8 mouse cellular contexts compared by ENCODE assay signal in genomic region chr4:119421921-119422293, GRCm38 (mm10). TPM values are rescaled to one million over a fixed set of nuclear protein-coding genes. Genes with fewer than 3 reads are reported as not detected.
A peak's percentile ranks its signal among the peaks of the same experiment; 100 is the strongest.
DNase-seq lines count a peak whose midpoint lies in the region; ATAC-seq lines count a peak whose summit lies in the region.

No protein-coding gene starts in this region.

- peak overlapping the region; percentile 92 for H3K27ac ChIP-seq in heart, embryonic 12.5 days (ENCODE audit: poor library complexity, severe bottlenecking)
- peak overlapping the region; percentile 75 for H3K27ac ChIP-seq in embryonic facial prominence, embryonic 12.5 days
- H3K27ac ChIP-seq in hindbrain, embryonic 13.5 days, result peak overlapping the region; percentile 92

- H3K4me2 ChIP-seq in heart, embryonic 12.5 days, result peak overlapping the region; percentile 86
- peak overlapping the region; percentile 64 for H3K4me2 ChIP-seq in embryonic facial prominence, embryonic 12.5 days (replicated peaks)
- H3K4me2 ChIP-seq in hindbrain, embryonic 13.5 days, result peak overlapping the region; percentile 90

- peak; percentile 70 for ATAC-seq in heart, embryonic 12.5 days (ENCODE audit: insufficient number of reproducible peaks, low FRiP score)
- peak; percentile 42 for ATAC-seq in CD4-positive, CD25-positive, alpha-beta regulatory T cell, adult 4 months
- peak; percentile 26; the same call in 1 of the 2 replicates for ATAC-seq in embryonic facial prominence, embryonic 12.5 days (ENCODE audit: insufficient number of reproducible peaks, insufficient read depth, low FRiP score, low TSS enrichment)
- ATAC-seq in hindbrain, embryonic 13.5 days (ENCODE audit: low FRiP score), result peak; percentile 75
- peak; percentile 33 for ATAC-seq in megakaryocyte, adult 5-6 weeks (ENCODE audit: poor library complexity, severe bottlenecking)

- WGBS in heart, embryonic 12.5 days, result 0% methylated on average over 31 of the region's 31 CpGs
- under 1% methylated on average over 30 of the region's 31 CpGs for WGBS in embryonic facial prominence, embryonic 12.5 days
- WGBS in hindbrain, embryonic 13.5 days, result under 1% methylated on average over 28 of the region's 31 CpGs

- H3K27me3 ChIP-seq in heart, embryonic 12.5 days (replicated peaks), result no peaks in the 10 kb centered on the region
- H3K27me3 ChIP-seq in embryonic facial prominence, embryonic 12.5 days, result no peaks in the 10 kb centered on the region
- peaks cover 12% of the 10 kb centered on the region; the same call in 1 of the 2 replicates for H3K27me3 ChIP-seq in hindbrain, embryonic 13.5 days

- peaks cover 31% of the 10 kb centered on the region for H3K4me1 ChIP-seq in heart, embryonic 12.5 days (replicated peaks)
- peaks cover 8% of the 10 kb centered on the region for H3K4me1 ChIP-seq in embryonic facial prominence, embryonic 12.5 days
- H3K4me1 ChIP-seq in hindbrain, embryonic 13.5 days (replicated peaks), result peaks cover 23% of the 10 kb centered on the region

- no peak for DNase-seq in heart, adult 11 months
- no peak for DNase-seq in ovary, postnatal 36 days (ENCODE audit: low spot score)
- no peak for DNase-seq in embryo, embryonic 10.5 days (ENCODE audit: low spot score)

- H3K36me3 ChIP-seq in heart, embryonic 12.5 days, result peaks cover 9% of the 10 kb centered on the region
- H3K36me3 ChIP-seq in embryonic facial prominence, embryonic 12.5 days, result peaks cover 8% of the 10 kb centered on the region; the same call in 1 of the 2 replicates
- H3K36me3 ChIP-seq in hindbrain, embryonic 13.5 days, result peaks cover 8% of the 10 kb centered on the region

- H3K9me3 ChIP-seq in heart, embryonic 12.5 days (replicated peaks), result no peaks in the 10 kb centered on the region
- no peaks in the 10 kb centered on the region for H3K9me3 ChIP-seq in embryonic facial prominence, embryonic 12.5 days
- H3K9me3 ChIP-seq in hindbrain, embryonic 13.5 days, result no peaks in the 10 kb centered on the region

- H3K9ac ChIP-seq in heart, embryonic 12.5 days, result peak overlapping the region; percentile 87
- H3K9ac ChIP-seq in embryonic facial prominence, embryonic 12.5 days, result peak overlapping the region; percentile 60
- H3K9ac ChIP-seq in hindbrain, embryonic 13.5 days, result peak overlapping the region; percentile 84

- H3K4me3 ChIP-seq in heart, embryonic 12.5 days, result peak overlapping the region; percentile 90
- peak overlapping the region; percentile 71 for H3K4me3 ChIP-seq in embryonic facial prominence, embryonic 12.5 days
- peak overlapping the region; percentile 61 for H3K4me3 ChIP-seq in hindbrain, embryonic 13.5 days

RNA-seq across cellular contexts. Expression of gene Ppcs, which starts 0.3 kb away (rescaled TPM):
- 26.3 and 27.6 TPM in 2 replicates for polyA plus RNA-seq in heart, embryonic 12.5 days (2016; fragmentation: Nextera tagmentation; extraction: Ambion mirVana)
- 10 to 100 TPM; 54.7 to 60.9 TPM for polyA plus RNA-seq in CD4-positive, CD25-positive, alpha-beta regulatory T cell, adult 4 months (2017; shearing (Covaris generic))
- polyA plus RNA-seq in embryonic facial prominence, embryonic 12.5 days (2016; fragmentation: Nextera tagmentation; extraction: Ambion mirVana), result 28.7 and 31.3 TPM in 2 replicates
- 21.5 and 21.8 TPM in 2 replicates for polyA plus RNA-seq in hindbrain, embryonic 13.5 days (2015; fragmentation: Nextera tagmentation; extraction: Ambion mirVana)
- 8.0 and 8.6 TPM in 2 replicates for total RNA-seq in megakaryocyte, adult 5-6 weeks (2015)
- total RNA-seq in megakaryocyte, adult 5-6 weeks (2017), result 7.2 and 7.6 TPM in 2 replicates

RNA-seq across cellular contexts. Expression of gene Zmynd12, which starts 0.7 kb away (rescaled TPM):
- 0.23 TPM in 1 of 2 replicates, not detected in the other for polyA plus RNA-seq in heart, embryonic 12.5 days (2016; fragmentation: Nextera tagmentation; extraction: Ambion mirVana)
- polyA plus RNA-seq in CD4-positive, CD25-positive, alpha-beta regulatory T cell, adult 4 months (2017; shearing (Covaris generic)), result under 1 TPM in 1 of 2 experiments, not detected in 1; 0.43 TPM
- 0.14 TPM in 1 of 2 replicates, not detected in the other for polyA plus RNA-seq in embryonic facial prominence, embryonic 12.5 days (2016; fragmentation: Nextera tagmentation; extraction: Ambion mirVana)
- polyA plus RNA-seq in hindbrain, embryonic 13.5 days (2015; fragmentation: Nextera tagmentation; extraction: Ambion mirVana), result 0.40 and 0.44 TPM in 2 replicates
- not detected in 2 replicates for total RNA-seq in megakaryocyte, adult 5-6 weeks (2015)
- total RNA-seq in megakaryocyte, adult 5-6 weeks (2017), result not detected in 2 replicates

RNA-seq across cellular contexts. Expression of gene Ccdc30, which starts 6.6 kb away (rescaled TPM):
- polyA plus RNA-seq in heart, embryonic 12.5 days (2016; fragmentation: Nextera tagmentation; extraction: Ambion mirVana), result 3.3 and 4.1 TPM in 2 replicates
- polyA plus RNA-seq in CD4-positive, CD25-positive, alpha-beta regulatory T cell, adult 4 months (2017; shearing (Covaris generic)), result 1 to 10 TPM; 7.2 to 8.0 TPM
- polyA plus RNA-seq in embryonic facial prominence, embryonic 12.5 days (2016; fragmentation: Nextera tagmentation; extraction: Ambion mirVana), result 8.3 and 9.5 TPM in 2 replicates
- polyA plus RNA-seq in hindbrain, embryonic 13.5 days (2015; fragmentation: Nextera tagmentation; extraction: Ambion mirVana), result 18.4 and 20.2 TPM in 2 replicates
- total RNA-seq in megakaryocyte, adult 5-6 weeks (2015), result 0.07 TPM in 1 of 2 replicates, not detected in the other
- total RNA-seq in megakaryocyte, adult 5-6 weeks (2017), result not detected in 2 replicates
